Mouse (Mus musculus) heart, postnatal 14 days (tissue): ENCODE measurements around the gene Sult2a7. TPM values are rescaled to one million over a fixed set of nuclear protein-coding genes. Genes with fewer than 3 reads are reported as not detected.

Experiments
- DNase-seq, 2 experiments: peaks; one replicate each; pipeline ENCODE4 v3.0.0; 2021 to 2022
- intact Hi-C: fragments of 180-260 bp; cut with DNase I; formaldehyde crosslinking; loops from one replicate; pipeline ENCODE4 v1.15.1; 2025
- long read RNA-seq, 2 experiments: library from polyadenylated mRNA; stranded (forward); transcript quantifications; one replicate each; pipeline ENCODE4 v2.0.0; 2021
- total RNA-seq, 2 experiments: library from RNA; stranded (reverse); gene quantifications; 2 replicates each; pipeline ENCODE4 v1.2.3; 2021

Gene Sult2a7
- not detected for total RNA-seq
- long read RNA-seq, experiment 1 = 0 reads
- long read RNA-seq, experiment 2 = 0 reads

DNA sequence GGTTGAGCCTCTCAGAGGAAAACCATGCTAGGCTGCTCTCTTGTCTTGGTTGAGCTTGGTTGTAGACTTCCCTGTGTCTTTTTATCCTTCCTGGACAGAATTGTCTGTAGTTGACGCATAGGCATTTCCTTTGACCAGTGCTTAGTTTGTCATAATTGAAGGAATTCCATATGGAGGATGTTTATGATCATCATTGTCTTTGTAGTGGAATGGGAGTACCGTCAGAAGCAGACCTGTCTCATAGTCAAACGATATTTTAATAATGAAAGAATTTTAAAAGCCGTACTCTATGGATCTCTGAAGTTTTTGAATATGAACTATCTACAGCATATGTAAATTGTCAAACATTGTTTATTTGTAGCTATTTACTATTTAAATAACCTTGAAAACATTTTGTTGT lies at the start of gene Sult2a7:
Sult2a7 (minus strand) TSS at position 101 of the 400 bp plus-strand sequence.
- intact Hi-C loops = no loop called here
- DNase-seq = no peak

DNA sequence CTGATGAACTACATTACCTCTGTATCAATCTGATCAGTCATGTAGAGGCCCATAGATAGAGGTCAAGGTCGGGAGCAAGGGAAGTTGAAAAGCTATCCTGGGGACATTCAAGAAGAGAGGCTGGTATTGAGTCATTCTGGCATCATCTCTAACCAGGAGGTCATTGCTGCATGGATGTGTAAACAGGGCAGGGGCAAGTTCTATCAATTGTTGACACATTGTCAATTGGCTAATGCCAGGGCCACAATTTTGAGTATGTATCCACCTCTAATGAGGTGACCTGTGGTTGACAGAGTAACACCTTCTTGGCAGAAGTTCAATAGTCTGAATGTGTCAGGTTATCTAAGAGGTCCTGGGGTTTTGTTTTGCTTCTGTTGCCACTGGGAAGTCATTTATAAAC lies 31.2 kb upstream of the Sult2a7 start:
- DNase-seq = no peak

DNA sequence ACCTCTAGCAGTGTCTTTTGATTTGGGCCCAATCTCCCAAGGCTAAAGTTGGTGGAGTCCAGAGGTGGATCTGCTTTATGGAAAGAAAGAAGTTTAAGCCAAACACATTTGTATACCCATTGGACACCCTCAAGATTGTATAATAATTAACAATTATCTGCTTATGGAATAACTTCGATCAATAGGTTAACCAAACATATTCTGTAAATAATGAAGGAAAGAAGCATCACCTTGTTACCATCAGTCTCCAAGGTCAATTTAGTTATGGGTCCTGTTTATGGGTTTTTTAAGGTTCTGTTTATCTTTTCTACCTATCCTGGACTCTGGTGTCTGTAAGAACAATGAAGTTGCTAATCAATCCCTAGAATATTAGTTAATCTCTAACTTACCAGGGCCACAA lies 28.6 kb upstream of the Sult2a7 start:
- no peak for DNase-seq
- intact Hi-C loops = no loop called here

More for the DNA sequence above, 31.2 kb upstream of the Sult2a7 start:
- intact Hi-C loops = no loop called here

DNA sequence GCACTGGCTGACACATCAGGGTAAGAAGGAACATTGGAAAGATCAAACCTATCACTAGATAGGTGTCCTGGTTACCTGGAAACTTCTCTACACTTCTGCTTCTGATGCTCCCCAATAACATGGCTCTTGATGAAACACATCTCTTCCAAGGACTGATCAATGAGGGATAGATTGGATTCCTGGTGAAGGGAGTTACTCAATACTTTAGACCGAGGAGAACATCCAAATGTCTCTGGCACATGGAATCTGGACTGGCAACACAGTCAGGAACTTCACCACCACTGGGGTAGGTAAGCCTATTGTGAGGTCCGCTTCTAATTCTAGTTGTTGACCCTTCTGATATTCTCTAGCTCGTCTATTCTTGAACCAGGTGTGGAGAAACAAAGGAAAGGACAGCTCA lies 24.3 kb upstream of the Sult2a7 start:
- intact Hi-C loops = loop anchor here (10.0 kb wide), 1 partner anchor 56 kb away; no protein-coding TSS in a partner anchor
- no peak for DNase-seq

DNA sequence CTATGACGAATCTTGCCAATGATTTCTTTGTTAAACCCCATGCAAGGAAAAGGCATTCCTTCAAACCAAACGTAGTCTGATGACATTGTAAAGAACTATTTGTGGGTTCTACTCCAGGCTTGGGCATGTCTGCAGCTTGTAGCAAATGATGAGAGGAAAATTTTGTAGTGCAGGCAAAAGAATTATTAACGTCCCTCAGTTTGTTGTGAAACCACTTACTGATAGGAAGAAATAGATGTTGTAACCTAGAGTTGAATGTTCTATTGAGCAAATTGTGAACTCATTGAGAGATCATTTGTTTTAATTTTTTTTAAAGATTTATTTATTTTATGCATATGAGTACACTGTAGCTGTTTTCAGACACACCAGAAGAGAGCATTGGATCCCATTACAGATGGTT lies 1.1 kb downstream of the Sult2a7 start:
- intact Hi-C loops = no loop called here

DNA sequence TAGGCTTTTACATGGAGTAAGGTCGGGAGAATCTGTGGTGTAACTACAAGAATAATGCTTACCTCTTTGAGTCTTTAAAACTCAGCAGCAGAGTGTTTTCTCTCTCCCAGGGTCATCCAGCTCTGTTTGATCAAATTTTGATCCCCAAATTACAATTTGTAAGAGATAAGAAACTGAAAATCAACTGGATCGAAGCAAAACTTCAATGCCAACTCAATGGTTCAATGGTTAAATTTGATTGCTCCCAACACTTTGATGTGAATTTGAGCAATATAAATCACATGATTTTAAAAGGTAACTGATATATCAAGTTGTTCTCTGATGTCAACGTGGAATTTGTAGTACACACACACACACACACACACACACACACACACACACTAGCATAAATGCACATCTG lies 47.5 kb downstream of the Sult2a7 start, which contains the start of gene Sult2a8:
Sult2a8 (minus strand) TSS at position 236 of the 400 bp plus-strand sequence.
- intact Hi-C loops = no loop called here
- no peak for DNase-seq

More for the DNA sequence above, 1.1 kb downstream of the Sult2a7 start:
- DNase-seq = no peak

DNA sequence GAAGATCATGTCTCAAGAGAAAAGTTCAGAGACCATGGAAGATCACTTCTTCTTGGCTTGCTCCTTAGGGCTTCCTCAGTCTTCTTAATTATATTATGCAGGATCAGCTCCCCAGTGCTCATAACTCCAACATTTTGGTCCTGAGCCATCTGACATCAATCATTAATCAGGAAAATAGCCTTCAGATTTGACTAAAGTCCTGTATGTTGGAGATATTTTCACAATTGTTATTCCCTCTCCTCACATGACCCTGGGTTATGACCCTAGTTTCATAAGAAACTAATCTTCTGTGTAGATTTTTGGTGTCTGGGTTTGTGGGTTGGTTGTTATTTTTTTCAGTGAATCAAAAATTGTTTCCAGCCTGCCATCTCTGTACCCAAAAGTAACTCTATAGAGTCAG lies 54.4 kb downstream of the Sult2a7 start:
- no peak for DNase-seq
- intact Hi-C loops = no loop called here

DNA sequence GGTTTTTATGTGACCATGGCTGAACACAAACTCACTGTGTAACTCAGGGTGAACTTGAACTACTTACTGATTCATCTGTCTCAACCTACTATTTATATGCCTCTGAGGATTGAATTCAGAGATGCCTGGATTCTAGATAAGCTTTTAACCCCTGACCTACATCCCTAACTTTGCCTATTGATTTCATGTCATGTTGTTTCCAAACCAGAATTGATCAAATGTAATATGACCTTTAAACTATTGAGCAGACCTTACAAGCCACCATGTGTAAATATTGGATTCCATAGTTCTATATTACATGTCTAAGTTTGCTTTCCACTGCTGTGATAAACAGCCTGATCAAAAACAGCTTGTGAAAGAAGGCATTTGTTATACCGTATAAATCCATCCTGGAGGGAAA lies 55.5 kb downstream of the Sult2a7 start:
- intact Hi-C loops = no loop called here
- DNase-seq = no peak

DNA sequence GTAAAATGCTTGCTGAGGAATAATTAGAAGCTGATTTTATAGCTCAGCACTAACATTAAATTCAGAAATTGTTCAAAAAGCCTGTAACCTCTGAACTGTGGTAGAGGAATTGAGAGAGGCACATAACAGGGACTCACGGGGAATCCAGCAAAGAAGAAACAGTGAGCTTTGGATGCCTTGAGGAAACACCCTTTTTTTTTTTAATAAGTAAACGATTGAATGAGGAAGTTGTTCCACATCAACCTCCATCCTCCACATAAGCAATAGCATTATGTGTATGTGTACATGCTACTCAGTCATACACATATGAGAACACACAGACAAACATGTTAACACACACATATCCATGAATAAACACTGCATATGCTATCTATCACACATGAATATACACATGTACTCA lies 56.0 kb downstream of the Sult2a7 start:
- no peak for DNase-seq
- intact Hi-C loops = no loop called here

Other genes starting within 250 kb of the Sult2a7 start
- not detected for gene Sult2a6, start 239.4 kb downstream of the Sult2a7 start, total RNA-seq
- gene Obox8, start 160.7 kb downstream of the Sult2a7 start, total RNA-seq = not detected
- gene Sult2a8, start 47.5 kb downstream of the Sult2a7 start, total RNA-seq = not detected
- gene Vmn1r90, start 69.3 kb upstream of the Sult2a7 start, total RNA-seq = under 1 TPM; 0.05 to 0.07 TPM
- not detected for gene Obox7, start 165.3 kb upstream of the Sult2a7 start, total RNA-seq